In genomic region chr4:82497671-82498631, GRCm38 (mm10) we compare ENCODE assay signal across 7 mouse cellular contexts.
DNase-seq lines count a peak whose midpoint lies in the region; ATAC-seq and TF ChIP-seq lines count a peak whose summit lies in the region.

No protein-coding gene starts in this region.

- peak overlapping the region; percentile 44 for H3K27ac ChIP-seq in hindbrain, embryonic 16.5 days (ENCODE audit: low read depth, low read length)
- no peak overlapping the region for H3K27ac ChIP-seq in liver, embryonic 12.5 days

- H3K27me3 ChIP-seq in hindbrain, embryonic 16.5 days (replicated peaks; ENCODE audit: control insufficient read depth, insufficient read depth, low read length) = no peaks in the 10 kb centered on the region; the same call in 1 of the 2 replicates
- H3K27me3 ChIP-seq in liver, embryonic 12.5 days (replicated peaks) = peaks cover 12% of the 10 kb centered on the region; the same call in 1 of the 2 replicates

- peaks cover 3% of the 10 kb centered on the region; the same call in 1 of the 2 replicates for H3K4me1 ChIP-seq in hindbrain, embryonic 16.5 days (ENCODE audit: control insufficient read depth, insufficient read depth, low read depth, low read length)
- no peaks in the 10 kb centered on the region for H3K4me1 ChIP-seq in liver, embryonic 12.5 days

- H3K9me3 ChIP-seq in hindbrain, embryonic 16.5 days (ENCODE audit: control insufficient read depth, low read length) = no peaks in the 10 kb centered on the region
- no peaks in the 10 kb centered on the region for H3K9me3 ChIP-seq in liver, embryonic 12.5 days (replicated peaks)

- 0 out of 2 replicates have a peak, but pooled peaks have one; percentile 5 for ATAC-seq in hindbrain, embryonic 16.5 days
- ATAC-seq in liver, embryonic 12.5 days = no peak

- DNase-seq in layer of hippocampus, postnatal 10 days (ENCODE audit: low spot score in 2 of 2) = peak; percentile 64 to 69
- no peak for DNase-seq in layer of hippocampus, postnatal 36 days
- peak; percentile 73 for DNase-seq in brain, embryonic 14.5 days (ENCODE audit: low read depth)
- peak; percentile 91 to 94 for DNase-seq in cerebellum, postnatal 10 days
- DNase-seq in spleen, postnatal 4 days (ENCODE audit: low spot score in 2 of 2) = no peak

- no peaks in the 10 kb centered on the region; the same call in 1 of the 2 replicates for H3K36me3 ChIP-seq in hindbrain, embryonic 16.5 days (ENCODE audit: control insufficient read depth, insufficient read depth, low read length)
- peaks cover 8% of the 10 kb centered on the region; the same call in 1 of the 2 replicates for H3K36me3 ChIP-seq in liver, embryonic 12.5 days

- peak overlapping the region; percentile 32 for H3K4me3 ChIP-seq in hindbrain, embryonic 16.5 days (ENCODE audit: low read length)
- no peak overlapping the region for H3K4me3 ChIP-seq in liver, embryonic 12.5 days

- no peak for TF ChIP-seq CTCF in brain, embryonic 14.5 days (IDR thresholded peaks at IDR 0.05; ENCODE audit: borderline replicate concordance, extremely low read depth, insufficient read depth, insufficient read length)

- TF ChIP-seq POLR2A in brain, embryonic 14.5 days (IDR thresholded peaks at IDR 0.05; ENCODE audit: borderline replicate concordance, extremely low read depth, insufficient read depth, insufficient read length, poor library complexity, severe bottlenecking) = no peak

- H3K9ac ChIP-seq in hindbrain, embryonic 16.5 days (ENCODE audit: low read depth, low read length) = peak overlapping the region; percentile 60
- H3K9ac ChIP-seq in liver, embryonic 12.5 days = no peak overlapping the region

- peak overlapping the region; percentile 55 for H3K4me2 ChIP-seq in hindbrain, embryonic 16.5 days (ENCODE audit: low read length)
- no peak overlapping the region for H3K4me2 ChIP-seq in liver, embryonic 12.5 days

- 62% methylated on average over 26 of the region's 26 CpGs for WGBS in hindbrain, embryonic 16.5 days
- WGBS in liver, embryonic 12.5 days (ENCODE audit: insufficient replicate concordance) = 74% methylated on average over 26 of the region's 26 CpGs

Comparison
In these comparisons a context has a peak if more than half of its experiments do, and no peak if none do; other contexts are left out.
1. DNase-seq: peak in layer of hippocampus, postnatal 10 days (2 of 2), brain, embryonic 14.5 days (single experiment) and cerebellum, postnatal 10 days (2 of 2); none in layer of hippocampus, postnatal 36 days (0 of 2) and spleen, postnatal 4 days (0 of 2).